Mouse (Mus musculus): ENCODE results near the gene 4930442H23Rik. TPM values are rescaled to one million over a fixed set of nuclear protein-coding genes. Genes with fewer than 3 reads are reported as not detected.
"Not testable (repeated sequence)": the region's sequence is repeated elsewhere in the genome, so short reads cannot be mapped to it uniquely, and the experiment has no call there.

Gene 4930442H23Rik
- polyA plus RNA-seq, 1 experiment from 2014 or later, result 0.09 TPM

- H3K9me3 ChIP-seq (replicated peaks), result no peaks in the 10 kb centered on the region
- H3K27ac ChIP-seq (replicated peaks), result no peak overlapping the region
- peak overlapping the region; percentile 15; the same call in 1 of the 2 replicates for H3K4me3 ChIP-seq
- peaks cover 22% of the 10 kb centered on the region for H3K36me3 ChIP-seq
- H3K27me3 ChIP-seq (ENCODE audit: low read depth, poor library complexity, severe bottlenecking), result peaks cover 56% of the 10 kb centered on the region
- peaks cover 39% of the 10 kb centered on the region for H3K4me1 ChIP-seq
- DNase-seq (ENCODE audit: low spot score), result no peak
- 20% methylated on average over 37 of the region's 37 CpGs for WGBS
Measured at GRCm38 (mm10) chr10:81193991-81194774, 10.5 kb upstream of the 4930442H23Rik start.

GRCm38 (mm10) chr10:81192968-81193501 is 9.4 kb upstream of the 4930442H23Rik start:
- Histone ChIP-seq H3K4me3 (peak overlapping the region; percentile 77), H3K9me3 (replicated peaks) (no peaks in the 10 kb centered on the region), H3K27me3 (ENCODE audit: low read depth, poor library complexity, severe bottlenecking) (peaks cover 50% of the 10 kb centered on the region), H3K27ac (replicated peaks) (peak overlapping the region; percentile 93), H3K36me3 (peaks cover 28% of the 10 kb centered on the region), H3K4me1 (peaks cover 39% of the 10 kb centered on the region)
- WGBS, result 5% methylated on average over 19 of the region's 19 CpGs
- peak; percentile 50 for DNase-seq (ENCODE audit: low spot score)

GRCm38 (mm10) chr10:81192270-81192967 is 8.8 kb upstream of the 4930442H23Rik start:
- Histone ChIP-seq H3K27ac (replicated peaks) (peak overlapping the region; percentile 93), H3K4me3 (peak overlapping the region; percentile 77), H3K36me3 (peaks cover 33% of the 10 kb centered on the region), H3K4me1 (peaks cover 39% of the 10 kb centered on the region), H3K9me3 (replicated peaks) (no peaks in the 10 kb centered on the region), H3K27me3 (ENCODE audit: low read depth, poor library complexity, severe bottlenecking) (peaks cover 47% of the 10 kb centered on the region)
- peak; percentile 79 for DNase-seq (ENCODE audit: low spot score)
- WGBS, result under 1% methylated on average over 91 of the region's 93 CpGs

GRCm38 (mm10) chr10:81191342-81191982 is 7.8 kb upstream of the 4930442H23Rik start:
- H3K27ac ChIP-seq (replicated peaks), result peak overlapping the region; percentile 93; the same call in 1 of the 2 replicates
- peaks cover 42% of the 10 kb centered on the region for H3K36me3 ChIP-seq
- H3K4me1 ChIP-seq, result peaks cover 39% of the 10 kb centered on the region
- DNase-seq (ENCODE audit: low spot score), result no peak
- H3K4me3 ChIP-seq, result peak overlapping the region; percentile 77
- WGBS, result 93% methylated on average over 18 of the region's 18 CpGs
- no peaks in the 10 kb centered on the region for H3K9me3 ChIP-seq (replicated peaks)
- H3K27me3 ChIP-seq (ENCODE audit: low read depth, poor library complexity, severe bottlenecking), result peaks cover 38% of the 10 kb centered on the region

GRCm38 (mm10) chr10:81190912-81191321 is 7.3 kb upstream of the 4930442H23Rik start:
- DNase-seq (ENCODE audit: low spot score), result no peak
- no peak overlapping the region for H3K27ac ChIP-seq (replicated peaks)
- no peak overlapping the region for H3K4me3 ChIP-seq
- WGBS, result 78% methylated on average over 6 of the region's 6 CpGs
- H3K27me3 ChIP-seq (ENCODE audit: low read depth, poor library complexity, severe bottlenecking), result peaks cover 32% of the 10 kb centered on the region
- H3K9me3 ChIP-seq (replicated peaks), result no peaks in the 10 kb centered on the region
- H3K4me1 ChIP-seq, result peaks cover 39% of the 10 kb centered on the region
- H3K36me3 ChIP-seq, result peaks cover 45% of the 10 kb centered on the region

GRCm38 (mm10) chr10:81190236-81190911 is 6.7 kb upstream of the 4930442H23Rik start:
- no peak overlapping the region for H3K27ac ChIP-seq (replicated peaks)
- peaks cover 27% of the 10 kb centered on the region for H3K27me3 ChIP-seq (ENCODE audit: low read depth, poor library complexity, severe bottlenecking)
- no peaks in the 10 kb centered on the region for H3K9me3 ChIP-seq (replicated peaks)
- peak; percentile 47 for DNase-seq (ENCODE audit: low spot score)
- H3K4me1 ChIP-seq, result peaks cover 39% of the 10 kb centered on the region
- H3K36me3 ChIP-seq, result peaks cover 50% of the 10 kb centered on the region
- 70% methylated on average over 31 of the region's 31 CpGs for WGBS
- no peak overlapping the region for H3K4me3 ChIP-seq

GRCm38 (mm10) chr10:81189821-81190220 is 6.2 kb upstream of the 4930442H23Rik start:
- peaks cover 21% of the 10 kb centered on the region for H3K27me3 ChIP-seq (ENCODE audit: low read depth, poor library complexity, severe bottlenecking)

GRCm38 (mm10) chr10:81187161-81187560 is 3.5 kb upstream of the 4930442H23Rik start:
- H3K4me3 ChIP-seq, result peak overlapping the region; percentile 9; the same call in 1 of the 2 replicates
- H3K4me1 ChIP-seq, result peaks cover 34% of the 10 kb centered on the region
- DNase-seq (ENCODE audit: low spot score), result no peak
- H3K9me3 ChIP-seq (replicated peaks), result no peaks in the 10 kb centered on the region
- 96% methylated on average over 9 of the region's 9 CpGs for WGBS
- H3K27ac ChIP-seq (replicated peaks), result no peak overlapping the region
- H3K27me3 ChIP-seq (ENCODE audit: low read depth, poor library complexity, severe bottlenecking), result no peaks in the 10 kb centered on the region
- H3K36me3 ChIP-seq, result peaks cover 70% of the 10 kb centered on the region

More at GRCm38 (mm10) chr10:81189821-81190220, 6.2 kb upstream of the 4930442H23Rik start:
- no peak for DNase-seq (ENCODE audit: low spot score)
- Histone ChIP-seq H3K36me3 (peaks cover 55% of the 10 kb centered on the region), H3K4me3 (no peak overlapping the region), H3K27ac (replicated peaks) (no peak overlapping the region), H3K9me3 (replicated peaks) (no peaks in the 10 kb centered on the region), H3K4me1 (peaks cover 40% of the 10 kb centered on the region)
- WGBS, result 75% methylated on average over 26 of the region's 26 CpGs

GRCm38 (mm10) chr10:81184765-81185164 is 1.1 kb upstream of the 4930442H23Rik start:
- H3K4me1 ChIP-seq, result peaks cover 38% of the 10 kb centered on the region
- H3K4me3 ChIP-seq, result 0 out of 2 replicates have a peak overlapping the region, but pooled peaks have one; percentile 73
- H3K9me3 ChIP-seq (replicated peaks), result no peaks in the 10 kb centered on the region
- peak overlapping the region; percentile 43; the same call in 1 of the 2 replicates for H3K27ac ChIP-seq (replicated peaks)
- WGBS, result 73% methylated on average over 4 of the region's 4 CpGs
- peaks cover 75% of the 10 kb centered on the region for H3K36me3 ChIP-seq
- no peaks in the 10 kb centered on the region for H3K27me3 ChIP-seq (ENCODE audit: low read depth, poor library complexity, severe bottlenecking)
- peak; percentile 37 for DNase-seq (ENCODE audit: low spot score)

- WGBS, result 4% methylated on average over 53 of the region's 53 CpGs
- peaks cover 84% of the 10 kb centered on the region for H3K36me3 ChIP-seq
Measured at GRCm38 (mm10) chr10:81182336-81183333, 1.0 kb downstream of the 4930442H23Rik start, which contains the start of gene Dapk3. Dapk3 (plus strand) TSS chr10:81183005.

GRCm38 (mm10) chr10:81181860-81182259 is 1.8 kb downstream of the 4930442H23Rik start:
- DNase-seq (ENCODE audit: low spot score); H3K27ac ChIP-seq (replicated peaks); H3K27me3 ChIP-seq (ENCODE audit: low read depth, poor library complexity, severe bottlenecking); H3K9me3 ChIP-seq (replicated peaks): not testable (repeated sequence)
- Histone ChIP-seq H3K36me3 (peaks cover 84% of the 10 kb centered on the region), H3K4me1 (peaks cover 62% of the 10 kb centered on the region), H3K4me3 (peak overlapping the region; percentile 73; the same call in 1 of the 2 replicates)
- 78% methylated on average over 12 of the region's 12 CpGs for WGBS

More at GRCm38 (mm10) chr10:81182336-81183333, 1.0 kb downstream of the 4930442H23Rik start, which contains the start of gene Dapk3:
- no peaks in the 10 kb centered on the region for H3K27me3 ChIP-seq (ENCODE audit: low read depth, poor library complexity, severe bottlenecking)
- no peaks in the 10 kb centered on the region for H3K9me3 ChIP-seq (replicated peaks)
- H3K4me1 ChIP-seq, result peaks cover 58% of the 10 kb centered on the region
- DNase-seq (ENCODE audit: low spot score), result peak; percentile 99
- peak within 1 kb of the TSS; percentile 88 for H3K27ac ChIP-seq (replicated peaks)
- peak within 1 kb of the TSS; percentile 73 for H3K4me3 ChIP-seq
